Mouse (Mus musculus) layer of hippocampus, adult 9-10 months (tissue): Measurements from ENCODE around the gene Gm10392.
"Not testable (repeated sequence)": the region's sequence is repeated elsewhere in the genome, so short reads cannot be mapped to it uniquely, and the experiment has no call there.

Source experiments
- DNase-seq: peaks from one replicate; pipeline ENCODE4 v3.0.0; 2022; ENCODE audit warnings: low spot score

Gm10392 gene

DNA sequence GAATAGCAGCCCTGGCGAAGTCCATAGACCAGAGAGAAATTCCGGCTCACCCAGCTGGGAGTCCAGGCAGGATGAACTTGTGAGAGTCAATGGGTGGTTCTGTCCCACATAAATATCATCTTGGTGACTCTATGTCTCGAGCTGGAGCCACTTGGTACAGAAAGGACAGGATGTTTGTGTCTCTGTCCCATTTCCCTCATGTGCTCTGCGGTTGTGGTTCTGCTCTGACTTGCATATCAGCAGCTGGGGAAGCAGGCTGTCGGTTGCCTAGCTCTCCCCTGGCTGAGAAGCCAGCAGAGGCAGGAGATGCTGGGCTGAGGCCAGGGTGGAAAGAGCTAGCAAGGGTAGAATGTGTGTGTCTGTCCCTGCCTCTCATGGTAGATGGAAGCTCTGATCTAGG is at the start of gene Gm10392:
Gene Gm10392, minus strand, starts transcription at position 156 of the 400 bp plus-strand sequence.
- DNase-seq, result no peak

DNA sequence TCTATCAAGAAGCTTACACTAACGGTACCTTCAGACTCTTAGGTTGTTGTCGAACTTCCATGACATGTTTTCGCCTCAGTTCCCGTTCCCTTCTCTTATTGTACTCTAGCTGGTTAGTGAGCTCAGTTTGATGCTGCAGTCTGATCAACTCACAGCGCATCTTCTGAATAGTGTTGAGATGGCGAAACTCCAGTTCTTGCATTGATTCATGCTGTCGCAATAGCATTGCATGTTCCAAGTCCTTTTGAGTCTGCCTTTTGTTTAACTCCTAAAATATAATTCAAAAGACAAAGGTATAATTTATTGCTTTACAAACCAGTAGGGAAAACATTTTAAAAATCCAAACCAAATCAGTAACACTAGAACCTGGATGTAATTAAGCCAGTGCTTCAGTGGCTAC is 26.3 kb upstream of the Gm10392 start:
- no peak for DNase-seq

DNA sequence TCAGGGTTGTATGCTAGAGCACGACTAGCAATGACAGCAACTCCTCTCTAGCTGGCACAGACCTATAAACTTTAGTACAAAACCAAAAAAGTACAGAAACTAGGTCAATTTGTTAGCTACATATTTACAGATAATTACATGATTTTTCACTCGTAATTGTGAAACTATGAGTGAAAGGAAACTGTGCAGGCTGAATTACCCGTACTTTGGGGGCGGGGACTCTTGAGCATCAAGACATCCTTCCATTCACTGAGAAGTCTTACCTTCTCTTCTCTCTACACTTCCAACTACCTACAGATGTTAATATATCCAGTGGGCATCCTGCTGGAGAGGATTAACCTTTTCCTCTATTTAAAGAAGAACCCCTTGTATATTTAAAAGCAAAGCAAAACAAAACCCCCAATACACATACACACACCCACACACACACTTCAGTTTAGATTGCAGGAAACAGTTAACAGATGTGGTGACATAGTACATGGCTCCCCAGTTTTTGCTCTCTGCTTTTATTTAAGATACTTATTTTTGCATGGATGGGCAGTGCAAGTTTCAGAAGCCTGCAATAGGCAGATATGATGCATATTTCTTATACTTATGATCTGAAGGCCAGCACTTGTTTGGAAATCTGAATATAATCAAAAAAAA is 13.3 kb upstream of the Gm10392 start:
- no peak for DNase-seq

DNA sequence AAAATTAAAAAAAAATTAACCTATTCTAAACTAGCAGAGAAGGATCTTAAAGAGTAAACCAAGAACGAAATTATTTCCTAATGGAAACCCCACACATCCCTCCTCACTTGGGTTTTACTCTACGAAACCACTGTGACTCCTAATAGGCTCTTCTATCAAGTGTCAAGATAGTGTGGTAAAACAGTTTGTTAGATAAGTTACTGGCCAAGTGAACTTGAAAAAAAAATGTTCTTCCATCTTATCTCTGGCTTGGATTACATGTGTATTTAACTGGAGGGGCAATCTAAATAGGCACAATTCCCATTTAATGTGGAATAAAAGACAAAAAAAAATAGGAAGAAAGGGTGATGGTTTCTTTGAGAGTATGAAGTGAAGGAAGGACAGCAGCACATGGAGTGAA is 11.9 kb upstream of the Gm10392 start:
- DNase-seq, result no peak

DNA sequence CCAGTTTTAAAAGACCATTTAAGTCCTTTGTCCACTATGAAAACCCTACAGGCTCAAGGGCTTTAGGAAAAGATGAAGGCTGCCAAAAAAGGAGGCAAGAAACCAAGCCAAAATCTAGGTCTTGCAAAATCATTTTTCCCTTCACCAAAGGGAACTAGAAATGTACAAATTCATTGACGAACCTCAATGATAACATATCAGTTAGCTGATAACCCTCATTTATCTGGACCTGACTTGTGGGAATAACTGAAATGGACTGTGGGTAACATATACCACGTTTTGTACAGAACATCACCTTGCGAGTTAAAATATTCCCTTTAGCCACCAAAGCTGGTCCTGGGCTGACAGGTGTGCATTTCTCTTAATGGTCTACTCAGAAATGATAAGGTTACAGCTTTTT is 10.6 kb upstream of the Gm10392 start:
- DNase-seq, result no peak

DNA sequence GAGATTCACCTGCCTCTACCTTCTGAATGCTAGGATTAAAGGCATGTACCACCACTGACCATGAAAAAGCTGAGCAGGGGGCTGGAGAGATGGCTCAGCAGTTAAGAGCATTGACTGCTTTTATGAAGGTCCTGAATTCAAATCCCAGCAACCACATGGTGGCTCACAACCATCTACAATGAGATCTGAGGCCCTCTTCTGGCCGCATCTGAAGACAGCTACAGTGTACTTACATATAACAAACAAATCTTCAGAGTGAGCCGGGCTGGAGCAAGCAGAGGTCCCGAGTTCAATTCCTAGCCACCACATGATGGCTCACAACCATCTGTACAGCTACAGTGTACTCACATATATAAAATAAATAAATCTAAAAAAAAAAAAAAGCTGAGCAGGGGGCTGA is 9.4 kb upstream of the Gm10392 start:
- DNase-seq, result not testable (repeated sequence)

DNA sequence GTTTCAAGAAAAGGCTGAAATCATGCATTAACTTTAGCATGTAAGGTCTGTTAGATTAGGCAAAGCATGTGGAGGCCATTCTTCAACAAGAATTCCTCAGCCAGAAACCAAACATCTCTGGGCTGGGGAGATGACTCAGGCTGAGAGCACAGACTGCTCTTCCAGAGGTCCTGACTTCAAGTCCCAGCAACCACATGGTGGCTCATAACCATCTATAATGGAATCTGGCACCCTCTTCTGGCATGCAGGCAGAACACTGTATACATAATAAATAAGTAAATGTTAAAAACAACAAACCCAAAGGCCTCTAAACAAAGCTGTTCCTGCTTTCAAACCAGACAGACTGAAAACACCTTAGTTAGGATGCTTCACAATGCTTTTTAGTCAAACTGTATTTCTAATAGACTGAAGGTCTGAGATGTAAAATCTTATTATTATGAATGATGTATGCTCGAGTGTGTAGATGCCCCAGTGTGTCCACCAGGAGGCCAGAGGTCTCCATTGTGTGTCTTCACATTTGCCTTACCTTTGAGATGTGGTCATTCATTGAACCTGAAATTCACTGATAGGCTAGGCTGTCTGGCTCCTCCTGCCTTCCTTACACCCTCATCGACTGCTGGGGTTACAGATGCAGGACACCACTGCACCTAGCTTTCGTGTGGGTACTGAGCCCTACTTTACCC is 6.9 kb upstream of the Gm10392 start:
- no peak for DNase-seq

DNA sequence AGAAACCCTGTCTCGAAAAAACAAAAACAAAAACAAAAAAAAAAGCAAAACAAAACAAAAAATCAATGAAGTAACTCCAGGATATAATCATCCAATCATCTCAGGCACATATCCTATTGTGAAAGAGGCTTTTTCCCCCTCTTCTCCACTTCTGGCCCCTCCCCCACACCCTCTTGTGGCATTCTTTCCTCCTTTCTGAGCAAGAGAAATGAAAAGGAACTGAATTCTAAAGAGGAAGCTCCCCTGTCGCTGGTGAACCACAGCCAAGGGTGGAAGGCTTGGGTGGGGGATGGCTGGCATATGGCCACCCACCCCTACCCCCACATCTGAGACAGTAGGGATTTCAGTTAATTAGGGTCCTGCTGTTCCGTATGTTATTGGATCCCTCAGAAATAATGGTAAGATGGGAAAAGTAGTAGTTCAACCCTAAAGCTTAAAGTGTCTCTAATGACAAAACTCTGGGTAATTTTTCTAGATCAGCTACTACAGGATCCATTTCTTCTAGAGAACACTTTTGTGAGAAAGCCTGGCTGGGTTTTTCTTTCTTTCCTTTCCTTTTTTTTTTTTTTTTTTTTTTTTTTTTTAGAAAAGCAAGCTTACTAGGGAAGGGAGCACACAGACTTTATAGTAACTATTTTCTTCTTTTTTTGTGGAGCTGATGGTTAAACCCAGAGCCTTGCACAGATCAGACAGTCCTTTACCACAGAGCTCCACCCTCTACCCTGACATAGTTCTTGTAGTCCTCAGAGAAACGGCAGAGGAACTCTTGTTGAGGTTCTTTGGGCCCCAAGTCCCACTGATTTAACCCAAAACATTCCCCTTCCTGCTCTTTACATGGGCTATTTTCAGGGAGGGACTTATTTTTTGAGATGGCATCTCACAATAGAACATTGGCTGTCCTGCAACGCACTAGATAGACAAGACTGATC is 1.9 kb upstream of the Gm10392 start:
- DNase-seq, result no peak

DNA sequence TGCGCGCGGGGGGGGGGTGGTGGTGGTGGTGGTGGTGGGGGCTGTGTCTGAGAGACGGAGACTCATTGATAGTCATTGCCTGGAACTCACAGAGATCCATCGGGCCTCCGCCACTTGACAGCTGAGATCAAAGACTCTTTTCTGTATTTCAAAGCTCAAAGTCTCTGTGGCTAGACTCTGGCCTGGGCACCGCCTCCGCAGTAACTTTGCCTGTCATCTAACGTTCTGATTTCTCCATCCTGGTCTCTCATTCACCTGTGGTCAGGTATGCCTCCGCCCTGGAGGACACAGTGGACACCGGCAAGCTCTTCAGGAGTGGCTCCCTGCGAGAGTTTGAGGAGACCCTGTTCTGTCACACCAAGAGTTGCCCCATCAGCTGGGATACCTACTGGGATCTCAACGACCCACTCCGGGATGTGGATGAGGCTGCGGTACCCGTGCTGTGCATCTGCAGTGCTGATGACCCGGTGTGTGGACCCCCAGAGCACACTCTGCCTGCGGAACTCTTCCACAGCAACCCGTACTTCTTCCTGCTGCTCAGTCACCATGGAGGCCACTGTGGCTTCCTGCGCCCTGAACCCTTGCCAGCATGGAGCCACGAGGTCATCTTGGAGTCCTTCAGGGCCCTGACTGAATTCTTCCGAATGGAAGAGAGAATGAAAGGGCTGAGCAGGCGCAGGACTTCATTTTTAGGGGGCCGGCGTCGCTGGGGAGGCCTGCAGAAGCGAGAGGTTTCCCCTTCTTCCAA is 773 bp downstream of the Gm10392 start:
- no peak for DNase-seq

DNA sequence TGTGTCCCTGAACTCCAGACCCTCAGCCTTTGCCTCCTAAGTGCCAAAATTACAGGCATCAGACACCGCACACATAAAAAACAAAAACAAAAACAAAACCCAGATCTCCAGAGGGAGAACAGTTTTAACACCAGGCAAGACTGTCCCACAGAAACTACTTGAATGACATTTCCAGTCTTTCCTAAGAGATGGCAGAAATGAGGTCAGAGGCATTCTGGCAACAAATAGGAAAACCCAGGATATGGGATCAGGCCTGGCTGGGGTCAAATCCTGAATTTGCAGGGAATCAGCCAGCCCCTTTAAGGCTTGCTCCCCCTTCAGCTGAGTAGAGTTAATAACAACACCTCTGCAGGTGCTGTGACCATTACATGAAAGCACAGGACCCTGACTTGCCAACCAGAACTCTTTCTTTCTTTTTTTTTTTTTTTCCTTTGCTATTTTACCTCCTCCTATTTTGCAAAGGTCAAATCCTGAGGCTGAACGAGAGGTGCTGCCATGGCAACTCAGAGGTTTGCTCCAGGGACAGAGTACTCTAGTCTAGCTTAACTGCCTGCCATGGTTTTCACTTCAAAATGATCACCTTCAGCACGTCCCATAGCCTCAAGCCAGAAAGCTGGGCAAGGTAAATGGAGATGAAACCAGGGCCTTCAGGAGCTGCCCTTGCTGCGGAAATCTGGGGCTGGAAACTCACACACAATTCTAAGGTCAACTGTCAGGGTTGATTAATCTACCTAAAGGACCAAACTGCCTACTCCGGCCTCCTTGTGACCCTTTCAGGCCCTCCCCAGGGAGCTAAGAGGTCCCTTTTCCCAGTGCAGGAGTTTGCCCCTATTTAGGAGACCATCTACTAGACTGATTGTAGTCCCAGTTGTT is 2.2 kb downstream of the Gm10392 start:
- no peak for DNase-seq

DNA sequence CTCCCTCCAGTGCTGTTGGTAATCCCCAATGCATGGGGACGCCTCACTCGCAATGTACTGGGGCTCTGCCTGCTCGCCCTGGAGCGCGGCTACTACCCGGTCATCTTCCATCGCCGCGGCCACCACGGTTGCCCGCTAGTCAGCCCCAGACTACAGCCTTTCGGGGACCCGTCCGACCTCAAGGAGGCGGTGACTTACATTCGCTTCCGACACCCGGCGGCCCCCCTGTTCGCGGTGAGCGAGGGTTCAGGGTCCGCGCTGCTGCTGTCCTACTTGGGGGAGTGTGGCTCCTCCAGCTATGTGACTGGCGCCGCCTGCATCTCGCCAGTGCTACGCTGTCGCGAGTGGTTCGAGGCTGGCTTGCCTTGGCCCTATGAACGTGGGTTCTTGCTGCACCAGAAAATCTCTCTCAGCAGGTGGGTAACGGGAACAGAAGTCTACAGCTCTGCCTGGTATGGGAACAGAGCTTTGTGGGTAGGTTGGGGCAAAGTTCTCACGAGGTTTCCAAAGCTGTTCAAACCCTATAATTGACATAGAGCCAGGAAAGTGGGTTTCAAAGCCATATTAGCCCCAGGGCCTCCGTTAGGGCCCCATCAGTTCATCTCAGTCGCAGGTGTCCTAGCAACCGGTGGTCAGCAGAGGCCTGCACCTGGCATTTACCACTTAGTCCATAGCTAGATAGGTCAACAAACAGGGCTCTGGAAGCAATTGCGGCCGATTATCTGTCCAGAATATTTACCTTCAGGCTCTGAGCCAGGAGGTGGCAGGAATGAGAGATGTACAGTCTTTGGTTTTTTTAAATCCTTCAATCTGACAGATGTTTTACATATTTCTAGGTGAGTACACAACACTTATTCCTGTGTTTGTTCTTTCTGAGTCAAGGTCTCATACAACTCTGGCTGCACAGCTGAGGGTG is 3.1 kb downstream of the Gm10392 start, which contains the start of gene Trp53i13:
Gene Trp53i13, minus strand, starts transcription at position 344 of the 916 bp plus-strand sequence.
- no peak for DNase-seq

DNA sequence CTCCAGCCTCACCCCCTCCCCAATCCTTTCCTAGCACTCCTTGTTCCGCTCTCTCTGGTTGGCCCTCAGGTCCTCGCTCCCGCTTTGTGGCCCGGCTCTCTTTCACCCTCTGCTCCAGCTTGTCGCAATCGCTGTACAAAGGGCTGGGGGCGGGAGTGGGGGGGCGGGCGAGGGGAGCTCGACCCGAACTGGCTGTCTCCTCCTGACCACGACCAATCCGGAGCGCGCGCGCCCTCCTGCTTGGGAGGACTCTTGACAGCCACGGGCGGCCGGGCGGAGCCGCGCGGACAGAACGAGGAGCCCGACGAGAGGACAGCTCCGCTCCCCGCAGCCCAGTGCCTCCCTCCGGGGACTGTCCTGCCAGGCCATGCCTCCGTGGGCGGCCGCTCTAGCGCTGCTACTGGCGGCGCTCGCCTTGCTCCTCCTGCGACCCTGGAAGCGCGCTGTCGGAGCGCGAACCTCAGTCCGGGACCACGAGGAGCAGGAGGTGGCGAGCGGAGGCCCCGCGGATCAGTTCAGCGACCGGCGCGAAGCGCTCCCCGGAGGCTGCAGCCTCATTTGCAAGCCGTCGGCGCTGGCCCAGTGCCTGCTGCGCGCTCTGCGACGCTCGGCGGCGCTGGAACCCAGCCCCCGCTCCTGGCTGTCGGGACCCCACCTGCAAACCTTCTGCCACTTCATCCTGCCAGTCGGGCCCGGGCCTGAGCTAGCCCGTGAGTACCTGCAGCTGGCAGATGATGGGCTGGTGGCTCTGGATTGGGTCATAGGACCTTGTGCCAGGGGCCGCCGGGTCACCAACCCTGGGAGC is 4.0 kb downstream of the Gm10392 start, which contains the start of gene Abhd15:
Gene Abhd15, plus strand, starts transcription at position 290 of the 805 bp plus-strand sequence.
- DNase-seq, result no peak

DNA sequence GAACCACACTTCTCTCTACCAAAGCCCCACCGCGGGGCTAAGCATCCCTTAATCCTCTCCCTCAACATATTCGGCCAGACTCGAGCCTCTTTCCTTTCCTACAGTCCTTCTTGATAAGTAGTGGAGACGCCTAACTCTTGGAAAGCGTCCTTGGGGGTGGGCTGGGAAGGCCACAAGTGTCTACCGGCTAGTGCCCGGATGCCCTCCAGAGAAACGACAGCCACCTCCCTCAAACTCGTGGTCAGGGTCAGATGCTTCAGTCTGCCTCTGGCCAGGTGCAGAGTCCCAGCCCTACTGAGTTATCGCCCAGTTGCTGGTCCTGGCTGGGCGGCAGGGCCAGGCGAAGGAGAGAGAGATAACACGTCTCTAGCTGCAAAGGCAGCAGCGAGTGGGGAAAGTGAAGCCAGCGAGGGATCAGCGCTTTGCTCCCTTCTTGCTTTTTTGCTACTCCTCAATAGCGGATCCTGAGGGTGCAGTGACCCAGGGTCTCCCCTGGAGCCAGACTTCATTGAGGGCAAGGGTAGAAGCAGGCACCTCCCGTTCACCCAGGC is 4.6 kb downstream of the Gm10392 start:
- DNase-seq, result no peak

DNA sequence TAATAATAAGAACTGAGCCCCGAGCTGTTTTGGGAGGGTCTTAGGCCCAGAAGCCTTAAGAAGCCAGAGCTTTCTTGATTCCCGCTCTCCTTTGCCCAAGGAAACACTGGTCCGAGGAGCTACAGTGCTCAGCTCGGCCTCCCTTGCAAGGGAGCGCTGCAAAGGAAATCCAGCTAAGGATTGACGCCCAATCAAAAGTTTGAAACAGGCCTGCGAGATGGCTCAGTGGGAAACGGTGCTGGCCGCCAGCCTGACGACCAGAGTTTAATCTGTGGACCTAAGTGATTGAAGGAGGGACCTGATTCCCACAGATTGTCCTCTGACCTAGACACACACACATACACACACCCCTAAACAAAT is 5.2 kb downstream of the Gm10392 start:
- DNase-seq, result no peak

DNA sequence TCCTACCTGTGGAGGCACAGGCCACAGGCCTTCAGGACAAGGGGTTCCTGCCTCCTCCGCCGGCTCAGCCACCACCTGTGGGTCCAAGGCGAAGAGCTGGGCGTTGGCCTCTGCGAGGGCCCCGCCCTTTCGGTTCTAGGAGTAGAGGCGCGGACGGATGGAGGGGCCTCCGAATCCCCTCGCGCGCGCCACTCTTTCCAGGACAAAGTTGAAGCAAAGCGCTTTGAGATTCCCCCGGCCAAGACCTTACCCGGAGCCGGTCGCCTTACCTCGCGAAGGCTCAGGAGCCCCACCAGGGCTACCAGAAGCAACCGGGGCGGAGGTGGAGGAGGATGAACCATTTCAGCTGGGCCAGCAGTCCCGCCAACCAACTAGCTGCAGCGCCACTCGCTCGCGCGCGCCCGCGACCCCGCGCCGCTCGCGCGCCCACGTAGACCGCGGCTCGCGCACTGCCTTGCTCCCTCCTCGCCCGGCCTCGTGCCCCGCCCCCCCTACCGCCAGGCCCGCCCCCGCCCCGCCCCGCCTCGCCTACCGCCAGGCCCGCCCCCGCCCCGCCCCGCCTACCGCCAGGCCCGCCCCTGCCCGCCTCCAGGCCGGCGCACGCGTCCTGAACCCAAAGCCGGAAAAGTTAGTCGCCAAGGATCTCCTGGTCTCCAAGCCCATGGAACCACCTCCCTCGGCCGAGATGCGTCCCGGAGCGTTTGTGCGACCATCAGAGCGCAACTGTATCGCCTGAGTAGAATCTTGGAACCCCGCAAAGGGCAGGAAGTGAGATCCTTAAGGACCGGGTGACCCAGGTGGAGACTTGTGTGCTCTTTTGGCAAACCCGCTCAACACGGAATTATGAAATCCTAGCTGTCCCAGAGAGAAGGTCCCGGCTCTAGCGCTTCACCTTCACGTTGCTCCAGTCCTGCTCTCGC is 5.8 kb downstream of the Gm10392 start:
- no peak for DNase-seq

DNA sequence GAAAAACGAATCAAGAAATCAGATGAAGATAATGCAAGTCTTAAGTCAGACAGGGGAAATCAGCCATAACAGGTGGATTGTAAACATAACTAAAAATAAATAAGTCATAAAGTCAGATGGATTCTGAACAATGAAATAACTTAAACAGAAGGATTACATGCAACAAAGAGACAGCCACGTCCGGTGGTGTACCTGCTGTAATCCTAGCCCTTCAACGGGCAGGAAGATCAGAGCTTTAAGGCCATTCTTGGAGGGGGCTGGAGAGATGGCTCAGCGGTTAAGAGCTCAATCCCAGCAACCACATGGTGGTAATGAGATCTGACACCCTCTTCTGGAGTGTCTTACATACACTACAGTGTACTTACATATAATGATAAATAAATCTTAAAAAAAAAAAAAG is 7.7 kb downstream of the Gm10392 start:
- no peak for DNase-seq
